Mouse (Mus musculus) embryonic facial prominence, embryonic 15.5 days (tissue): ENCODE measurements around the gene Id1. TPM values are rescaled to one million over a fixed set of nuclear protein-coding genes. Genes with fewer than 3 reads are reported as not detected.

Experiments used
- ATAC-seq: fragments of 200-750 bp; cut with Nextera tagmentation; 2 replicates; pipeline ENCODE4 v1.8.0; 2017; ENCODE audit warnings: low read depth, moderate TSS enrichment; ENCODE audit not compliant: insufficient number of reproducible peaks, low FRiP score, low TSS enrichment
- H3K27ac ChIP-seq: fragments of 300-500 bp; sonication (generic); replicated peaks from 2 replicates; pipeline ENCODE4 v1.5.1; 2015; ENCODE audit warnings: mild to moderate bottlenecking, inconsistent platforms
- H3K27me3 ChIP-seq: fragments of 300-500 bp; sonication (generic); 2 replicates; pipeline ENCODE4 v1.6.1; 2015; ENCODE audit warnings: inconsistent platforms
- H3K36me3 ChIP-seq: fragments of 300-500 bp; sonication (generic); 2 replicates; pipeline ENCODE4 v1.6.1; 2015; ENCODE audit warnings: mild to moderate bottlenecking, inconsistent platforms
- H3K4me1 ChIP-seq: fragments of 300-500 bp; sonication (generic); 2 replicates; pipeline ENCODE4 v1.6.1; 2015; ENCODE audit warnings: inconsistent platforms
- H3K4me2 ChIP-seq: fragments of 300-500 bp; sonication (generic); replicated peaks from 2 replicates; pipeline ENCODE4 v1.6.1; 2015; ENCODE audit warnings: mild to moderate bottlenecking, inconsistent platforms
- H3K4me3 ChIP-seq: fragments of 300-500 bp; sonication (generic); replicated peaks from 2 replicates; pipeline ENCODE4 v1.5.1; 2015; ENCODE audit warnings: mild to moderate bottlenecking, inconsistent platforms
- H3K9ac ChIP-seq: fragments of 300-500 bp; sonication (generic); 2 replicates; pipeline ENCODE4 v1.6.1; 2015; ENCODE audit warnings: inconsistent platforms
- H3K9me3 ChIP-seq: fragments of 300-500 bp; sonication (generic); replicated peaks from 2 replicates; pipeline ENCODE4 v1.6.1; 2016; ENCODE audit warnings: inconsistent platforms
- WGBS: fragments of 180-500 bp; shearing (Covaris S2); methylation state at CpG from one replicate; pipeline ENCODE4 v1.1.7; 2015; 5-methylcytosine and 5-hydroxymethylcytosine counted together
- polyA plus RNA-seq: library from polyadenylated mRNA; unstranded; fragments of >200 nt; fragmentation: Nextera tagmentation; extraction: Ambion mirVana; gene quantifications from 2 replicates; pipeline ENCODE4 v1.2.1, GENCODE M21; 2015

The Id1 gene
- polyA plus RNA-seq, 1 experiment from 2014 or later = 160 TPM

- Histone ChIP-seq H3K36me3 (no peaks in the 10 kb centered on the region), H3K27ac (no peak overlapping the region), H3K9me3 (no peaks in the 10 kb centered on the region), H3K27me3 (no peaks in the 10 kb centered on the region), H3K4me3 (no peak overlapping the region), H3K4me1 (peaks cover 26% of the 10 kb centered on the region), H3K9ac (no peak overlapping the region), H3K4me2 (no peak overlapping the region)
- 64% methylated on average over 17 of the region's 17 CpGs for WGBS
- ATAC-seq = no peak
Observed at GRCm38 (mm10) chr2:152756474-152757393, 20.7 kb downstream of the Id1 start.

GRCm38 (mm10) chr2:152757478-152757877 lies 21.4 kb downstream of the Id1 start:
- H3K9me3 ChIP-seq = no peaks in the 10 kb centered on the region
- no peaks in the 10 kb centered on the region for H3K27me3 ChIP-seq
- H3K4me1 ChIP-seq = peaks cover 26% of the 10 kb centered on the region
- H3K27ac ChIP-seq = no peak overlapping the region
- no peak overlapping the region for H3K4me2 ChIP-seq
- H3K4me3 ChIP-seq = no peak overlapping the region
- no peak overlapping the region for H3K9ac ChIP-seq
- H3K36me3 ChIP-seq = no peaks in the 10 kb centered on the region
- WGBS = 68% methylated on average over 2 of the region's 2 CpGs
- no peak for ATAC-seq

- no peak overlapping the region for H3K4me3 ChIP-seq
- 38% methylated on average over 4 of the region's 4 CpGs for WGBS
- no peaks in the 10 kb centered on the region for H3K9me3 ChIP-seq
- peaks cover 24% of the 10 kb centered on the region for H3K4me1 ChIP-seq
- no peaks in the 10 kb centered on the region for H3K27me3 ChIP-seq
- no peak overlapping the region for H3K4me2 ChIP-seq
- no peak overlapping the region for H3K27ac ChIP-seq
- no peak for ATAC-seq
- H3K36me3 ChIP-seq = no peaks in the 10 kb centered on the region
- no peak overlapping the region for H3K9ac ChIP-seq
Observed at GRCm38 (mm10) chr2:152758351-152758750, 22.3 kb downstream of the Id1 start.

GRCm38 (mm10) chr2:152763310-152763709 lies 27.3 kb downstream of the Id1 start:
- no peak for ATAC-seq
- no peak overlapping the region for H3K4me3 ChIP-seq
- H3K36me3 ChIP-seq = no peaks in the 10 kb centered on the region
- H3K9ac ChIP-seq = no peak overlapping the region
- no peak overlapping the region for H3K4me2 ChIP-seq
- no peak overlapping the region for H3K27ac ChIP-seq
- WGBS = 77% methylated on average over 6 of the region's 6 CpGs
- no peaks in the 10 kb centered on the region for H3K9me3 ChIP-seq
- H3K27me3 ChIP-seq = no peaks in the 10 kb centered on the region
- peaks cover 31% of the 10 kb centered on the region for H3K4me1 ChIP-seq

GRCm38 (mm10) chr2:152764172-152765044 lies 28.4 kb downstream of the Id1 start:
- peaks cover 31% of the 10 kb centered on the region for H3K4me1 ChIP-seq
- no peaks in the 10 kb centered on the region for H3K27me3 ChIP-seq
- H3K9ac ChIP-seq = no peak overlapping the region
- H3K36me3 ChIP-seq = no peaks in the 10 kb centered on the region
- H3K4me3 ChIP-seq = no peak overlapping the region
- ATAC-seq = no peak
- H3K4me2 ChIP-seq = no peak overlapping the region
- no peak overlapping the region for H3K27ac ChIP-seq
- 13% methylated on average over 14 of the region's 14 CpGs for WGBS
- H3K9me3 ChIP-seq = no peaks in the 10 kb centered on the region

GRCm38 (mm10) chr2:152765045-152765674 lies 29.1 kb downstream of the Id1 start:
- Histone ChIP-seq H3K27ac (no peak overlapping the region), H3K4me2 (no peak overlapping the region), H3K9me3 (no peaks in the 10 kb centered on the region), H3K4me3 (no peak overlapping the region), H3K4me1 (peaks cover 31% of the 10 kb centered on the region), H3K9ac (no peak overlapping the region), H3K36me3 (no peaks in the 10 kb centered on the region), H3K27me3 (no peaks in the 10 kb centered on the region)
- 47% methylated on average over 7 of the region's 7 CpGs for WGBS
- no peak for ATAC-seq

- Histone ChIP-seq H3K27me3 (no peaks in the 10 kb centered on the region), H3K27ac (peak overlapping the region; percentile 39; the same call in 1 of the 2 replicates), H3K9ac (peak overlapping the region; percentile 12; the same call in 1 of the 2 replicates), H3K4me1 (peaks cover 31% of the 10 kb centered on the region), H3K36me3 (no peaks in the 10 kb centered on the region), H3K4me2 (peak overlapping the region; percentile 40), H3K4me3 (no peak overlapping the region), H3K9me3 (no peaks in the 10 kb centered on the region)
- WGBS = 14% methylated on average over 25 of the region's 25 CpGs
- peak; percentile 65 for ATAC-seq
Observed at GRCm38 (mm10) chr2:152766387-152767123, 30.5 kb downstream of the Id1 start.

GRCm38 (mm10) chr2:152767618-152768271 lies 31.7 kb downstream of the Id1 start:
- 54% methylated on average over 12 of the region's 12 CpGs for WGBS
- Histone ChIP-seq H3K4me1 (peaks cover 31% of the 10 kb centered on the region), H3K36me3 (no peaks in the 10 kb centered on the region), H3K9ac (no peak overlapping the region), H3K4me2 (no peak overlapping the region), H3K4me3 (no peak overlapping the region), H3K27me3 (no peaks in the 10 kb centered on the region), H3K9me3 (no peaks in the 10 kb centered on the region), H3K27ac (no peak overlapping the region)
- ATAC-seq = 0 out of 2 replicates have a peak, but pooled peaks have one; percentile 23

GRCm38 (mm10) chr2:152769677-152770076 lies 33.6 kb downstream of the Id1 start:
- Histone ChIP-seq H3K4me2 (no peak overlapping the region), H3K4me3 (no peak overlapping the region), H3K9me3 (no peaks in the 10 kb centered on the region), H3K4me1 (peaks cover 23% of the 10 kb centered on the region), H3K27ac (no peak overlapping the region), H3K27me3 (no peaks in the 10 kb centered on the region), H3K36me3 (no peaks in the 10 kb centered on the region), H3K9ac (no peak overlapping the region)
- ATAC-seq = no peak
- 83% methylated on average over 7 of the region's 7 CpGs for WGBS

- ATAC-seq = no peak
- 89% methylated on average over 9 of the region's 9 CpGs for WGBS
- no peaks in the 10 kb centered on the region for H3K27me3 ChIP-seq
Observed at GRCm38 (mm10) chr2:152771571-152771970, 35.5 kb downstream of the Id1 start.

More at GRCm38 (mm10) chr2:152771571-152771970, 35.5 kb downstream of the Id1 start:
- no peak overlapping the region for H3K4me2 ChIP-seq
- H3K9ac ChIP-seq = no peak overlapping the region
- H3K4me3 ChIP-seq = no peak overlapping the region
- H3K27ac ChIP-seq = no peak overlapping the region
- H3K9me3 ChIP-seq = no peaks in the 10 kb centered on the region
- no peaks in the 10 kb centered on the region for H3K36me3 ChIP-seq
- peaks cover 8% of the 10 kb centered on the region for H3K4me1 ChIP-seq
